Mouse (Mus musculus) myocyte (in vitro differentiated cells): ENCODE measurements at regions not wholly inside any gene's neighbourhood (a gene's known extent, or its start where the extent isn't known, plus 50 kb on each side); places are given as distances from the start of the nearest gene placed in this dataset.

Source experiments
- MAX ChIP-seq: IDR thresholded peaks from one replicate; pipeline ENCODE4 v1.6.1; 2011; ENCODE audit warnings: low read depth, mild to moderate bottlenecking, control low read depth
- TCF12 ChIP-seq: IDR thresholded peaks from one replicate; pipeline ENCODE4 v1.6.1; 2011; ENCODE audit warnings: mild to moderate bottlenecking, control low read depth; ENCODE audit not compliant: poor library complexity, insufficient read depth, severe bottlenecking
- USF1 ChIP-seq: IDR thresholded peaks from one replicate; pipeline ENCODE4 v1.6.1; 2011; ENCODE audit warnings: low read depth, mild to moderate bottlenecking, control low read depth, moderate library complexity

- TF ChIP-seq MAX (no peak), TCF12 (no peak), USF1 (no peak)
Observed at GRCm38 (mm10) chr10:111695918-111696760, 190.1 kb downstream of the Phlda1 start.
